Mouse (Mus musculus) hindbrain, embryonic 16.5 days (tissue): ENCODE measurements around the gene Otud3. TPM values are rescaled to one million over a fixed set of nuclear protein-coding genes. Genes with fewer than 3 reads are reported as not detected.
A peak's percentile ranks its signal among the peaks of the same experiment; 100 is the strongest.
"Not testable (repeated sequence)": the region's sequence is repeated elsewhere in the genome, so short reads cannot be mapped to it uniquely, and the experiment has no call there.

Experiments used
- ATAC-seq: fragments of 200-750 bp; cut with Nextera tagmentation; 2 replicates; pipeline ENCODE4 v1.8.0; 2017; ENCODE audit warnings: moderate TSS enrichment, moderate library complexity
- H3K27ac ChIP-seq: fragments of 300-500 bp; sonication (generic); 2 replicates; pipeline ENCODE4 v1.5.1; 2014; ENCODE audit warnings: low read depth, mild to moderate bottlenecking, control low read depth, low read length, moderate library complexity
- H3K27me3 ChIP-seq: fragments of 300-500 bp; sonication (generic); replicated peaks from 2 replicates; pipeline ENCODE4 v1.6.1; 2014; ENCODE audit warnings: low read length; ENCODE audit not compliant: control insufficient read depth, insufficient read depth
- H3K36me3 ChIP-seq: fragments of 300-500 bp; sonication (generic); 2 replicates; pipeline ENCODE4 v1.6.1; 2014; ENCODE audit warnings: mild to moderate bottlenecking, low read length, moderate library complexity, mixed read lengths; ENCODE audit not compliant: control insufficient read depth, insufficient read depth
- H3K4me1 ChIP-seq: fragments of 300-500 bp; sonication (generic); 2 replicates; pipeline ENCODE4 v1.6.1; 2014; ENCODE audit warnings: low read depth, low read length; ENCODE audit not compliant: control insufficient read depth, insufficient read depth
- H3K4me2 ChIP-seq: fragments of 300-500 bp; sonication (generic); 2 replicates; pipeline ENCODE4 v1.6.1; 2014; ENCODE audit warnings: mild to moderate bottlenecking, low read length, control low read depth, moderate library complexity
- H3K4me3 ChIP-seq: fragments of 300-500 bp; sonication (generic); 2 replicates; pipeline ENCODE4 v1.5.1; 2014; ENCODE audit warnings: mild to moderate bottlenecking, low read length, control low read depth, moderate library complexity
- H3K9ac ChIP-seq: fragments of 300-500 bp; sonication (generic); 2 replicates; pipeline ENCODE4 v1.6.1; 2014; ENCODE audit warnings: low read depth, mild to moderate bottlenecking, control low read depth, low read length, moderate library complexity
- H3K9me3 ChIP-seq: fragments of 300-500 bp; sonication (generic); 2 replicates; pipeline ENCODE4 v1.6.1; 2014; ENCODE audit warnings: mild to moderate bottlenecking, low read length, moderate library complexity; ENCODE audit not compliant: control insufficient read depth
- WGBS: fragments of 180-500 bp; shearing (Covaris S2); extraction: QIAGEN DNeasy Blood & Tissue Kit; methylation state at CpG from one replicate; pipeline ENCODE4 v1.1.7; 2014; 5-methylcytosine and 5-hydroxymethylcytosine counted together
- polyA plus RNA-seq: library from polyadenylated mRNA; unstranded; fragments of >200 nt; fragmentation: Nextera tagmentation; extraction: Ambion mirVana; gene quantifications from 2 replicates; pipeline ENCODE4 v1.2.1, GENCODE M21; 2015

Otud3 gene
- polyA plus RNA-seq, 1 experiment from 2014 or later = 3.1 TPM

DNA sequence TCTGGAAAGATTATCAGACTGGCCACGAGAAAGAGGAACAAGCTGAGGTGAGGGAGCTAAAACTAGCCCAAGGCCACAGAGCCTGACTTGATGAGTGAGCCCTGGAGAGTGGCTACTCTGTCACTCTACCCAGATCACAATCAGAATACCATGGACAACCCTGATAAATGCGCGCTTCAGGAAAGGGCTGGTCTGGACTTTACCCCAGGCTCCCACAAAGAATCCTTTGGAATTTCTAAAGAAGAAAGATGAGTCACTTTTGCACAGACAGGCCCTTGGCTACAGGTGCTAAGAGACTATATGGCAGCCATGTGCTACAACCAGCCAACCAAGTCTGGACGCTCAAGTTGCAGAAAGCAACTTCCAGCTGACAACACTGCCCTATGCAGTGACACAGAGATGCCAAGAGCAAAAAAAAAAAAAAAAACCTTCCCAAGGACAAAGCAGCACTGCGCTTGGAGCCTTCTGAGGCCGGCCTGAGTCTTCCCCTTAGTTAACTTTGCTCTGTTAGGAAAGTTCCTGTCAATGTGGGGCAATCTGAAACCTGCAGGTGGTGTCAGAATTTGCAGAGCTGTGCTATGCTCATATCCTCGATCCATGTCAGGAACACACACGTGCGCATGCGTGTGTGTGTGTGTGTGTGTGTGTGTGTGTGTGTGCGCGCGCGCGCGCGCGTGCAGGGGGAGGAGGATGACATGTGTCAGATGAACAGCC lies 8.0 kb downstream of the Otud3 start:
- Histone ChIP-seq H3K36me3 (peaks cover 47% of the 10 kb centered on the region), H3K9ac (no peak overlapping the region), H3K4me1 (no peaks in the 10 kb centered on the region), H3K27ac (no peak overlapping the region), H3K27me3 (no peaks in the 10 kb centered on the region), H3K4me2 (no peak overlapping the region), H3K4me3 (no peak overlapping the region), H3K9me3 (no peaks in the 10 kb centered on the region)
- WGBS = 90% methylated on average over 18 of the region's 18 CpGs
- ATAC-seq = no peak

DNA sequence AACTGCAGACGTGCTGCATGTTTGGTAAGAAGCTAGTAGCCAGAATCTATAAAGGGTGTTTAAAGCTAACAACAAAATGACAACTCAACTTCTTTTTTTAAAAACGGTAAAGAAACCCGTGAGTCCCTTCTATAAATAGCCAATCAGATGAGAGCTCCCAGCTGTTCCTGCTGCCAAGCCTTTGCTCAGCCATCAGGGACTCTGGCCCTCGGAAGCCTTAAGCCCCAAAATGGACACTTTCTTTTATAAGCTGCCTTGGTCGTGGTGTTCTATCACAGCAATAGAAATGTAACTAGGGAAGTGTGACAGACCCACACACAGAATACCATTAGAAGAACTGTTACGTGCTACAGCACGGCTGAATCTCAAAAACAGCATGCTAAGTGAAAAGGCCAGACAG lies 14.4 kb downstream of the Otud3 start:
- Histone ChIP-seq H3K27me3 (no peaks in the 10 kb centered on the region), H3K4me2 (no peak overlapping the region), H3K4me1 (no peaks in the 10 kb centered on the region), H3K36me3 (peaks cover 39% of the 10 kb centered on the region), H3K9me3 (no peaks in the 10 kb centered on the region), H3K4me3 (no peak overlapping the region), H3K27ac (no peak overlapping the region), H3K9ac (no peak overlapping the region)
- 84% methylated on average over 7 of the region's 7 CpGs for WGBS
- ATAC-seq = no peak

- peaks cover 25% of the 10 kb centered on the region for H3K36me3 ChIP-seq
- not testable (repeated sequence) for H3K4me2 ChIP-seq, ATAC-seq, H3K4me3 ChIP-seq, H3K4me1 ChIP-seq, H3K9me3 ChIP-seq, H3K27ac ChIP-seq, H3K27me3 ChIP-seq, H3K9ac ChIP-seq
- WGBS = 90% methylated on average over 11 of the region's 11 CpGs
Observed at GRCm38 (mm10) chr4:138893789-138894188, 20.0 kb downstream of the Otud3 start.

DNA sequence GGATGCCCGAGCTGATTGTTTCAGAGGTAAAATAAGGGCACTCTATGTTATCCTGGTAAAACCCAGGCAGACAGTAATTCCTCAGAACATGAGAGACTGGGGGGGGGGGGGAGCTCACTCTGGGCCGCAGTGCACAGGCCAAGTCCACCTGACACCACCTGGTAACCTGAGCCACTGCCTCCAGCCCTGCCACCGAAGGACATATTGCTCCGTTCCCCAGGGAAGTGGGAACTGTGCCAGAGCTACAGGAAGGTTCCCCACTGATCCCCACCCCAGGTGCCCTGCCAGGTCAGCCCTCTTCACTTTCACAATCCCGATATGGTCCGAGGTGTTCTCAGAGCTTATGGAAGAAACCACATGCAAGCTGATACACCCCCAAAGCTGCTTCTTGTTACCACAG lies 21.1 kb downstream of the Otud3 start:
- Histone ChIP-seq H3K27ac (no peak overlapping the region), H3K4me2 (no peak overlapping the region), H3K9ac (no peak overlapping the region), H3K36me3 (peaks cover 25% of the 10 kb centered on the region), H3K9me3 (no peaks in the 10 kb centered on the region), H3K27me3 (no peaks in the 10 kb centered on the region), H3K4me3 (no peak overlapping the region), H3K4me1 (no peaks in the 10 kb centered on the region)
- WGBS = 79% methylated on average over 6 of the region's 6 CpGs
- no peak for ATAC-seq

DNA sequence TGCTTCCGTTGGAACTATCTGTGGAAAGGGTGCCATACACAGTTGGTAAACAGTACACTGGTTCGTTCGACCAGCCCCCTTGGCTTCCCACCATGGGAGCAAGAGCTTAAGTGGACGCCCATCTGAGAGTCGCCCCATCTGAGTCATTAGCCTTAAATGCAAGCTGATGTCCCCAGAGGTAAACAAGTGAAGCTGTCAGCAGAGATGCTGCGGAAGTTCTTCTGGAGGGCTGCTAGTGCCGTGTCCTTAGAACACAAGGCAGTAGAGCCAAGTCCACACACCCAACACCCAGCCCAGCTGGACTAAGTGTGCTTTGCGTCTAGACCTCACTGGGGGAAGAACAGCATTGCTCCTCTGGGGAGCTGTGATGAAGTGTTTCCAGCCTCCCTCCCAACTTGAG lies 24.1 kb downstream of the Otud3 start:
- no peak overlapping the region for H3K4me2 ChIP-seq
- peaks cover 13% of the 10 kb centered on the region; the same call in 1 of the 2 replicates for H3K36me3 ChIP-seq
- no peaks in the 10 kb centered on the region for H3K9me3 ChIP-seq
- H3K27me3 ChIP-seq = no peaks in the 10 kb centered on the region
- ATAC-seq = no peak
- WGBS = 68% methylated on average over 8 of the region's 8 CpGs
- no peak overlapping the region for H3K27ac ChIP-seq
- no peak overlapping the region for H3K4me3 ChIP-seq
- H3K4me1 ChIP-seq = no peaks in the 10 kb centered on the region
- H3K9ac ChIP-seq = no peak overlapping the region

- Histone ChIP-seq H3K27ac (no peak overlapping the region), H3K4me1 (no peaks in the 10 kb centered on the region), H3K27me3 (no peaks in the 10 kb centered on the region), H3K4me2 (no peak overlapping the region), H3K9ac (no peak overlapping the region), H3K4me3 (no peak overlapping the region), H3K36me3 (peaks cover 13% of the 10 kb centered on the region; the same call in 1 of the 2 replicates), H3K9me3 (no peaks in the 10 kb centered on the region)
- 54% methylated on average over 7 of the region's 7 CpGs for WGBS
- no peak for ATAC-seq
Observed at GRCm38 (mm10) chr4:138889165-138889564, 24.6 kb downstream of the Otud3 start.

DNA sequence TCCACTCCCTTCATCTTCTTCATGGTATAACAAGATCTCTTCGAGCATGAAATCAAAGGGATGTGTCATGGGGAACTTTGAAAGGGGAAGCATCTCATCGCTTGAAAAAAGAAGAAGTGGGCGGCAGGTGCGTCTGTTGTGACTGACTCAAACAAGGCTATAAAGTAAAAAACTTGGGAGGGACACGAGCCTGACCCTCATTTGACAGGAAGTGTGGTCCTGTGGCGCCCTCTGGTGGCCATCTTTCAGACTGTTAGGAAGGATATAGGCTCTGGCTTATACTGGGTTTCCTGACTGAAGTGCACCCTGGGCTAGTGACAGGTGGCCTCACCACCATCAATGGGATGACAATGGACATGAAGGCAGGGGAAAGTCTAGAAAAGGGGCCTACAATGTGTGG lies 29.5 kb downstream of the Otud3 start:
- H3K27me3 ChIP-seq = no peaks in the 10 kb centered on the region
- no peaks in the 10 kb centered on the region for H3K36me3 ChIP-seq
- H3K9me3 ChIP-seq = no peaks in the 10 kb centered on the region
- no peak overlapping the region for H3K9ac ChIP-seq
- no peak overlapping the region for H3K27ac ChIP-seq
- H3K4me1 ChIP-seq = no peaks in the 10 kb centered on the region; the same call in 1 of the 2 replicates
- WGBS = 10% methylated on average over 6 of the region's 6 CpGs
- H3K4me2 ChIP-seq = no peak overlapping the region
- peak; percentile 76 for ATAC-seq
- no peak overlapping the region for H3K4me3 ChIP-seq

DNA sequence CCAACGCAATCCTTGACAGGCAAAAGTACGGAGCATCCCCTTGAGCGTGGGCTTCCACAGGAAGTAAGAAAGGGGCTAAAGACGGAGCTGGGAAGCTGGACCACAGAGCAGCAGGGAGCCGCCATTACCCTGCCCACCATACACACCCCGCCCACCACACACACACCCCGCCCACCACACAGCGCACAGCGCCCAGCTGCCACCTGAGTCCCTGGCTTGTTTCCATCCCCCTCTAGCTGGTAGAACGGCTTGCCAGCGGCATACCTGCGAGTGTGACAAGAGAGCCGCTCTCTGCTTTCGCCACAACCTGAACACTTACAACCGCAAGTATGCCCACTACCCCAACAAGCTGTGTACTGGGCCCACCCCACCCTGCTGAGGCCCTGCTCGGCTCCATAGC lies 31.6 kb downstream of the Otud3 start:
- Histone ChIP-seq H3K27ac (no peak overlapping the region), H3K9ac (peak overlapping the region; percentile 39), H3K9me3 (no peaks in the 10 kb centered on the region), H3K4me3 (no peak overlapping the region), H3K4me2 (peak overlapping the region; percentile 29), H3K4me1 (no peaks in the 10 kb centered on the region; the same call in 1 of the 2 replicates), H3K36me3 (no peaks in the 10 kb centered on the region), H3K27me3 (no peaks in the 10 kb centered on the region)
- 11% methylated on average over 16 of the region's 16 CpGs for WGBS
- no peak for ATAC-seq

DNA sequence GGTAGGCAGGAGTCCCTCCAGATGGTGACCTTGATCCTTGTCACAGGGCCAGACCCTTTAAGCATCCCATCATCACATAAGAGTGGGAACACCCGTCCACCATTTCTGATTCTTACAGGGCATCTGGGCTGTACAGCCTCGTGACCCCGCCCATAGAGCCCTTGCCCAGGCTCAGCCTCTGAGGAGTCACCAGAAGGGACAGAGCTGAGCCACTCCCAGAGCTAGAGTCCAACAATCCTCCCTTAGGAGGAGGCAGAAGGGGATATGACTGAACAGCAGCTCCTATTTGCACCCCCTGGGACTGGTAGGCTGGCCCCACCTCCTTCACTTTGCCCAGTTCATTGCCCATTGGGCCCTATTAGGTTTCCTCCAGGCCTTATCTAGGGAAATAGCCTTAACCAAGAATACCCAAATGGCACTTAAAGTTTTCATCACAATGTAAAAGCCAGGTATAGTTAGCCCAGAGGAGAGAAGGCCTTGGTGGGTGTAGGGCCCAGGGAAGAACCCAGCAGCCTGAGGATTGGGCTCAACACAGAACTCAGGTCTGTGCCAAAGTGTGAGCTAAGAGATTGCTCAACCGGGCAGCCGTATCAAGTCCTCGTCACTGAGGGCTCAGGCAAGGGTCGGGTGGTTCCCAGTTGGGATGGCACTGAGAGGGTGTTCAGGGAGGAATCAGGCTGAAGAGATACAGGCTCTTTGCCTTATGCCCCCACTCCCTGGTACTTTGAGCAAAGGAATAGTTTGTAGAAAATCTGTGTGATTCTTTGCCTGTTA lies 32.7 kb downstream of the Otud3 start:
- WGBS = 88% methylated on average over 7 of the region's 7 CpGs

More for the DNA sequence above, 32.7 kb downstream of the Otud3 start:
- H3K4me1 ChIP-seq = no peaks in the 10 kb centered on the region; the same call in 1 of the 2 replicates
- H3K9me3 ChIP-seq = no peaks in the 10 kb centered on the region
- no peak overlapping the region for H3K4me2 ChIP-seq
- no peak for ATAC-seq
- no peak overlapping the region for H3K9ac ChIP-seq
- no peaks in the 10 kb centered on the region for H3K27me3 ChIP-seq
- H3K36me3 ChIP-seq = no peaks in the 10 kb centered on the region
- H3K4me3 ChIP-seq = no peak overlapping the region
- no peak overlapping the region for H3K27ac ChIP-seq
